ENCODE assay signal across 13 mouse cellular contexts in genomic region chr12:54098136-54098535, GRCm38 (mm10).
"Had no signal": no experiment of that assay in that cellular context is flagged by ENCODE, and none has a peak within 500 bp of the region (broad histone marks: within the 10 kb centered on the region; RNA-seq: fewer than 3 reads in every experiment).

No protein-coding gene starts in this region.

- H3K4me1 ChIP-seq: embryonic facial prominence, embryonic 12.5 days; embryonic facial prominence, embryonic 13.5 days; embryonic facial prominence, embryonic 15.5 days; heart, embryonic 10.5 days had no signal

- H3K4me2 ChIP-seq: embryonic facial prominence, embryonic 12.5 days; embryonic facial prominence, embryonic 13.5 days; embryonic facial prominence, embryonic 15.5 days; forebrain, embryonic 12.5 days; forebrain, embryonic 13.5 days; forebrain, embryonic 15.5 days had no signal

- H3K4me3 ChIP-seq: embryonic facial prominence, embryonic 10.5 days; embryonic facial prominence, embryonic 12.5 days; embryonic facial prominence, embryonic 13.5 days; embryonic facial prominence, embryonic 15.5 days; erythroblast, embryonic 14.5 days; forebrain, embryonic 10.5 days; forebrain, embryonic 12.5 days; forebrain, embryonic 13.5 days; forebrain, embryonic 15.5 days; gastrocnemius, adult 2 months; heart, adult 2 months; heart, embryonic 10.5 days had no signal

- H3K9ac ChIP-seq: embryonic facial prominence, embryonic 12.5 days; embryonic facial prominence, embryonic 13.5 days; embryonic facial prominence, embryonic 15.5 days; forebrain, embryonic 12.5 days; forebrain, embryonic 13.5 days; forebrain, embryonic 15.5 days; forebrain, postnatal 0 days had no signal

- H3K27ac ChIP-seq: embryonic facial prominence, embryonic 10.5 days; embryonic facial prominence, embryonic 12.5 days; embryonic facial prominence, embryonic 13.5 days; embryonic facial prominence, embryonic 15.5 days; forebrain, embryonic 10.5 days; forebrain, embryonic 12.5 days; forebrain, embryonic 13.5 days; forebrain, embryonic 15.5 days; gastrocnemius, adult 2 months; heart, adult 2 months; heart, embryonic 10.5 days had no signal

- ATAC-seq: forebrain, embryonic 15.5 days had no signal

- H3K27me3 ChIP-seq: embryonic facial prominence, embryonic 12.5 days; embryonic facial prominence, embryonic 13.5 days; embryonic facial prominence, embryonic 15.5 days; forebrain, embryonic 13.5 days; forebrain, embryonic 15.5 days had no signal

- H3K9me3 ChIP-seq: embryonic facial prominence, embryonic 10.5 days; embryonic facial prominence, embryonic 12.5 days; embryonic facial prominence, embryonic 13.5 days; embryonic facial prominence, embryonic 15.5 days; forebrain, embryonic 10.5 days; forebrain, embryonic 12.5 days; forebrain, embryonic 13.5 days; forebrain, embryonic 15.5 days; heart, embryonic 10.5 days had no signal

- H3K36me3 ChIP-seq: embryonic facial prominence, embryonic 10.5 days; embryonic facial prominence, embryonic 12.5 days; embryonic facial prominence, embryonic 13.5 days; embryonic facial prominence, embryonic 15.5 days; forebrain, embryonic 10.5 days; forebrain, embryonic 12.5 days; forebrain, embryonic 15.5 days; heart, embryonic 10.5 days had no signal
